Mouse (Mus musculus) megakaryocyte-erythroid progenitor cell, adult 5-6 weeks (primary cell): ENCODE data around the gene Gabbr2. TPM values are rescaled to one million over a fixed set of nuclear protein-coding genes. Genes with fewer than 3 reads are reported as not detected.

ENCODE experiments used
- total RNA-seq, 2 experiments: library from RNA; stranded (forward) in 1 of 2; stranded (reverse) in 1 of 2; fragments of 200-1000, 215-1000 nt in 1 of 2; fragments of >200 nt in 1 of 2; fragmentation: Nextera tagmentation in 1 of 2; gene quantifications; 2 replicates each; pipeline ENCODE4 v1.2.3; 2014 to 2017

Gabbr2 gene
- total RNA-seq, 2 experiments from 2014 or later: not detected

Other genes with a start within 250 kb of the Gabbr2 start
- gene Anks6, start 65.6 kb upstream of the Gabbr2 start, total RNA-seq (2014; fragmentation: Nextera tagmentation): 0.32 TPM in 1 of 2 replicates, not detected in the other
- gene Anks6, start 65.6 kb upstream of the Gabbr2 start, total RNA-seq (2017): 0.09 TPM in 1 of 2 replicates, not detected in the other
- gene Galnt12, start 100.0 kb upstream of the Gabbr2 start, total RNA-seq (2014; fragmentation: Nextera tagmentation): not detected in 2 replicates
- 0.19 and 0.34 TPM in 2 replicates for gene Galnt12, start 100.0 kb upstream of the Gabbr2 start, total RNA-seq (2017)
- not detected in 2 replicates for gene Col15a1, start 216.3 kb upstream of the Gabbr2 start, total RNA-seq (2014; fragmentation: Nextera tagmentation)
- not detected in 2 replicates for gene Col15a1, start 216.3 kb upstream of the Gabbr2 start, total RNA-seq (2017)